Mouse (Mus musculus) E14TG2a.4 (cell line): Measurements from ENCODE around the gene Copb1.

ENCODE experiments used
- CTCF ChIP-seq: conservative IDR thresholded peaks from 2 replicates; pipeline ENCODE4 v1.5.1; 2014; ENCODE audit warnings: low read length
- NANOG ChIP-seq: IDR thresholded peaks from 2 replicates; pipeline ENCODE4 v1.6.1; 2014; ENCODE audit warnings: borderline replicate concordance, low read length, mixed read lengths
- POU5F1 ChIP-seq: IDR thresholded peaks from 2 replicates; pipeline ENCODE4 v1.6.1; 2014; ENCODE audit warnings: low read length, borderline replicate concordance

DNA sequence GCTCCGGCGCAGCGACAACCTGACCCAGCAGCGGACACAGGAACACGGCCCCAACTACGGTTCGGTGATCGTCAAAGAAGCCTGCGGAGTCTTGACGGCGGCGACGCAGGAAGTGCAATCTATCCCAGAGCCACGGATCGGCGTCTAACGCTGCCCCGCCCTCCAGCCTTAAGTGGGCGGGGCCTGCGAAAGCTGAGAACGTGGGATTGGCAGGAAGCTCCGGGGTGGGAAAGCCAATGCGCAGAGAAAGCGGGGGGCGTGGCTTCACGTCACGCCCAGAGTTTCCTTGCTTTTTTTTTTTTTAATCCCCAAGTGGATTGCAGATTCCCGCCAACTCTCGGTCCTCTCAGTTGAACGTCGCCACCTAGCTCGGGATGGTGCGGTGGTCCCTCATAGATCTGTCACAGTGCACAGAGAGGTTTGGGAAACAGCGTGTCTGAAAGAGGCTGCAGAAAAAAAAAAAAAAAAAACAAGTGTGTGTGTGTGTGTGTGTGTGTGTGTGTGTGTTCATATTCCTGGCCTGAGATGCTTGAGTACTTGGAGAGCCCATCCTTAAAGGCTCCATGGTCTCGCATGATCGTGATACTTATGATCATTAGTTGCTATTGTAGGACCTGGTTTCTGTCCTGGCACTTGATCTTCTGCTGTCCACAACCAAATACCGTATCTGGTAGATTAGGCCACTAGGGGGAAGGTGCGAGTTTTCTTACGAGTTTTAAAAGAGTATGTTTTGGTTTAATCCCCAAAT lies 21.7 kb upstream of the Copb1 start, which contains the start of gene Psma1:
- TF ChIP-seq CTCF (peak; percentile 43), NANOG (no peak), POU5F1 (no peak)
